Mouse (Mus musculus) neural tube, postnatal 0 days (tissue): ENCODE measurements around the gene Mrgpra1. TPM values are rescaled to one million over a fixed set of nuclear protein-coding genes. Genes with fewer than 3 reads are reported as not detected.

Experiments used
- polyA plus RNA-seq: library from polyadenylated mRNA; unstranded; fragments of >200 nt; fragmentation: Nextera tagmentation; extraction: Ambion mirVana; gene quantifications from 2 replicates; pipeline ENCODE4 v1.2.1, GENCODE M21; 2015

Gene Mrgpra1
- 0.28 and 1.7 TPM in 2 replicates for polyA plus RNA-seq

DNA sequence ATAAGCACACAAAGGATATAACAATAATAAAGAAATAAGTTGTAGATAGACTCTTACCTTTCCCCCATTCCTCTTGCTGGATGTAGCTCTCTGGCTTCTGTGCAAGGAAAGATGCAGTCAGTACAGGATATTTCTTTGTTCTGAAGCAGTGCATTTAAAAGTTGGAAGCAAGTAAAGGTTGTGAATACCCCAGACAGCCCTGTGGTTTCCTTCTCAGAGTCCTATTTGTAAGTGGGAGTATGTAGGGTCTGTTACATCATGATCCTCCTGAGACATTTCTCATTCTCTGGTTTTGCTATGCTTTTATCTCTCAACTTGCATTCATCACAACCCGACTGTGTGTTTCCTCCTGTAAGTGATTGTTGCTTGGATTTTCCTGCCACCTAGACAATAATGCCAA lies at the start of gene Mrgpra1:
TSS of gene Mrgpra1 (minus strand) at position 101 of the 400 bp plus-strand sequence.

Other genes starting within 250 kb of the Mrgpra1 start
- 142 and 180 TPM in 2 replicates for gene Ptpn5, start 220.6 kb downstream of the Mrgpra1 start, polyA plus RNA-seq
- not detected in 2 replicates for gene Mrgpra6, start 149.3 kb downstream of the Mrgpra1 start, polyA plus RNA-seq
- not detected in 2 replicates for gene Mrgpra9, start 101.4 kb downstream of the Mrgpra1 start, polyA plus RNA-seq
- gene Mrgpra2a, start 97.9 kb upstream of the Mrgpra1 start, polyA plus RNA-seq: not detected in 2 replicates
- gene Mrgpra2b, start 174.6 kb upstream of the Mrgpra1 start, polyA plus RNA-seq: 0.14 TPM in 1 of 2 replicates, not detected in the other
- gene Mrgpra3, start 247.1 kb upstream of the Mrgpra1 start, polyA plus RNA-seq: not detected in 2 replicates